In the genomic region with DNA sequence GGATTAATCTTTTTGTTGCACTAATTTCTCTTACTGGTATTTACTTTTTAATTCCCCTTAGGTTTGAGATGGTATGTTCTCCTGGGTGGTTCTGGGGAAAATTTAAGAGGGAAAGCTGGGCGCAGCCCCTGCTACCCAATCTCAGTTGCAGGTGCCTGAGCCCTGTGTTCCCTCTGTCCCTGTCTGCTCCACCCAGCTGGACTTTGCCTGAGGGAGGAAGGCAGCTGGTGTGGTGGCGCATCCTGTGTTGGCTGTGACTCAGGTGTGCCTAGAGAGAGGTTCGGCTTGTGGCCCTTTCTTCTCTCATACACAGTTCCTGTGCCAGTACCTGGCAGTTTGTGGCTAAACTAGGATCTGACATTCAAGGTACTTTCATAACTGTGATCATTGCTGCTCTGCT, we compare ENCODE assay signal across 17 mouse cellular contexts.
A peak's percentile ranks its signal among the peaks of the same experiment; 100 is the strongest.
DNase-seq lines count a peak whose midpoint lies in the region; ATAC-seq and TF ChIP-seq lines count a peak whose summit lies in the region.
"Had no signal": no experiment of that assay in that cellular context is flagged by ENCODE, and none has a peak within 500 bp of the region (broad histone marks: within the 10 kb centered on the region; RNA-seq: fewer than 3 reads in every experiment).

No protein-coding gene starts in this region.

- DNase-seq in urinary bladder, postnatal 14 days (ENCODE audit: low spot score), result peak; percentile 20
- no peak for DNase-seq in urinary bladder, postnatal 25 days (ENCODE audit: low spot score)
- DNase-seq in stomach, postnatal 0 days (ENCODE audit: low spot score), result peak; percentile 22
- no peak for DNase-seq in right cerebral cortex, adult 2 months (ENCODE audit: low spot score in 2 of 2)
- DNase-seq in neural tube, embryonic 10.5 days (ENCODE audit: extremely low spot score, low spot score), result no peak
- DNase-seq in heart, adult 8-10 months (ENCODE audit: low spot score), result no peak
- DNase-seq: heart, adult 18-20 months; layer of hippocampus, postnatal 36 days; lung, adult 18-20 months; right cerebral cortex, adult 18-20 months; thymus, adult 18-20 months had no signal

- peaks cover 11% of the 10 kb centered on the region; the same call in 1 of the 2 replicates for H3K4me1 ChIP-seq in intestine, embryonic 15.5 days (replicated peaks)
- H3K4me1 ChIP-seq in kidney, embryonic 16.5 days (ENCODE audit: insufficient read depth, low read length), result peaks cover 27% of the 10 kb centered on the region
- 0 out of 2 replicates have a peak, but pooled peaks cover 6% of the 10 kb centered on the region for H3K4me1 ChIP-seq in stomach, postnatal 0 days (replicated peaks; ENCODE audit: control insufficient read depth, insufficient read depth)

- ATAC-seq in intestine, embryonic 15.5 days, result peak; percentile 65; the same call in 1 of the 2 replicates
- ATAC-seq in kidney, embryonic 16.5 days (ENCODE audit: low FRiP score, low TSS enrichment), result peak; percentile 86
- ATAC-seq in stomach, postnatal 0 days (ENCODE audit: low FRiP score, low TSS enrichment), result no peak
- ATAC-seq: CD4-positive, CD25-positive, alpha-beta regulatory T cell, adult 4 months had no signal

- TF ChIP-seq CTCF in stomach, postnatal 0 days (IDR thresholded peaks at IDR 0.05; ENCODE audit: low read depth), result no peak

- no peak overlapping the region for H3K4me2 ChIP-seq in intestine, embryonic 15.5 days (replicated peaks)
- H3K4me2 ChIP-seq in kidney, embryonic 16.5 days (replicated peaks; ENCODE audit: low read depth, low read length), result no peak overlapping the region
- H3K4me2 ChIP-seq in stomach, postnatal 0 days (replicated peaks; ENCODE audit: low read depth), result no peak overlapping the region
- H3K4me2 ChIP-seq: limb, embryonic 12.5 days; neural tube, embryonic 13.5 days had no signal

- no peak overlapping the region for H3K4me3 ChIP-seq in intestine, embryonic 15.5 days (replicated peaks)
- no peak overlapping the region for H3K4me3 ChIP-seq in kidney, embryonic 16.5 days (ENCODE audit: low read length)
- no peak overlapping the region for H3K4me3 ChIP-seq in stomach, postnatal 0 days (ENCODE audit: low read depth, low read length)
- H3K4me3 ChIP-seq: limb, embryonic 12.5 days; neural tube, embryonic 13.5 days had no signal

- WGBS in intestine, embryonic 15.5 days, result 60% methylated on average over 3 of the region's 3 CpGs
- 34% methylated on average over 3 of the region's 3 CpGs for WGBS in kidney, embryonic 16.5 days
- WGBS in stomach, postnatal 0 days, result 62% methylated on average over 3 of the region's 3 CpGs

- H3K27ac ChIP-seq in intestine, embryonic 15.5 days, result no peak overlapping the region
- 0 out of 2 replicates have a peak overlapping the region, but pooled peaks have one; percentile 29 for H3K27ac ChIP-seq in kidney, embryonic 16.5 days (ENCODE audit: low read length)
- no peak overlapping the region for H3K27ac ChIP-seq in stomach, postnatal 0 days (replicated peaks)
- H3K27ac ChIP-seq: limb, embryonic 12.5 days; macrophage; neural tube, embryonic 13.5 days had no signal

- H3K9me3 ChIP-seq in intestine, embryonic 15.5 days, result no peaks in the 10 kb centered on the region
- no peaks in the 10 kb centered on the region for H3K9me3 ChIP-seq in kidney, embryonic 16.5 days (ENCODE audit: low read length)
- no peaks in the 10 kb centered on the region for H3K9me3 ChIP-seq in stomach, postnatal 0 days (ENCODE audit: control insufficient read depth, low read length)
- H3K9me3 ChIP-seq: limb, embryonic 12.5 days; neural tube, embryonic 13.5 days had no signal

- H3K36me3 ChIP-seq in intestine, embryonic 15.5 days, result no peaks in the 10 kb centered on the region
- H3K36me3 ChIP-seq in kidney, embryonic 16.5 days (ENCODE audit: insufficient read depth, low read length), result no peaks in the 10 kb centered on the region
- no peaks in the 10 kb centered on the region for H3K36me3 ChIP-seq in stomach, postnatal 0 days (ENCODE audit: control insufficient read depth, insufficient read depth, low read length)
- H3K36me3 ChIP-seq: limb, embryonic 12.5 days; neural tube, embryonic 13.5 days had no signal

- H3K27me3 ChIP-seq in intestine, embryonic 15.5 days (replicated peaks), result no peaks in the 10 kb centered on the region
- no peaks in the 10 kb centered on the region for H3K27me3 ChIP-seq in kidney, embryonic 16.5 days (ENCODE audit: insufficient read depth, low read length)
- H3K27me3 ChIP-seq in stomach, postnatal 0 days (ENCODE audit: control insufficient read depth, insufficient read depth, low read length), result no peaks in the 10 kb centered on the region
- H3K27me3 ChIP-seq: limb, embryonic 12.5 days; neural tube, embryonic 13.5 days had no signal

- no peak for TF ChIP-seq EP300 in stomach, postnatal 0 days (optimal IDR thresholded peaks at IDR 0.05)

- no peak overlapping the region for H3K9ac ChIP-seq in intestine, embryonic 15.5 days
- H3K9ac ChIP-seq in kidney, embryonic 16.5 days (replicated peaks; ENCODE audit: low read length), result no peak overlapping the region
- H3K9ac ChIP-seq in stomach, postnatal 0 days (ENCODE audit: low read length), result no peak overlapping the region
- H3K9ac ChIP-seq: limb, embryonic 12.5 days; neural tube, embryonic 13.5 days had no signal

Comparison
In these comparisons a context has a peak if more than half of its experiments do, and no peak if none do; other contexts are left out.
1. DNase-seq: peak in urinary bladder, postnatal 14 days (single experiment) and stomach, postnatal 0 days (single experiment); none in urinary bladder, postnatal 25 days (single experiment), right cerebral cortex, adult 2 months (0 of 2), neural tube, embryonic 10.5 days (single experiment) and heart, adult 8-10 months (single experiment).